Mouse (Mus musculus) ES-E14 (cell line): Measurements from ENCODE around the gene Col4a1. TPM values are rescaled to one million over a fixed set of nuclear protein-coding genes. Genes with fewer than 3 reads are reported as not detected.

Experiments
- DNase-seq: peaks from one replicate; pipeline ENCODE4 v3.0.0-alpha.2; 2013; ENCODE audit warnings: low read depth, low spot score
- H3K27ac ChIP-seq: 2 replicates; pipeline ENCODE4 v1.5.1; 2012; ENCODE audit warnings: low read depth, mild to moderate bottlenecking, low read length, moderate library complexity, mixed read lengths; ENCODE audit not compliant: poor library complexity, insufficient read depth, severe bottlenecking
- H3K36me3 ChIP-seq: 2 replicates; pipeline ENCODE4 v1.6.1; 2012; ENCODE audit warnings: mild to moderate bottlenecking, low read length, moderate library complexity, mixed read lengths; ENCODE audit not compliant: control insufficient read depth, poor library complexity, insufficient read depth, severe bottlenecking
- H3K4me1 ChIP-seq, 2 experiments: fragments of 150-350 bp in 1 of 2; sonication (generic) in 1 of 2; 2 replicates each; pipeline ENCODE4 v1.6.1; 2012; ENCODE audit warnings: low read length in 2 of 2, mild to moderate bottlenecking in 1 of 2, mixed read lengths in 1 of 2; ENCODE audit not compliant: control insufficient read depth in 2 of 2, insufficient read depth in 2 of 2, poor library complexity in 1 of 2
- H3K4me3 ChIP-seq, 2 experiments: fragments of 150-350 bp in 1 of 2; sonication (generic) in 1 of 2; 2 replicates each; pipeline ENCODE4 v1.5.1; 2012; ENCODE audit warnings: low read length in 2 of 2, low read depth in 1 of 2, mild to moderate bottlenecking in 1 of 2, mixed read lengths in 1 of 2; ENCODE audit not compliant: insufficient read depth in 1 of 2, poor library complexity in 1 of 2, severe bottlenecking in 1 of 2
- H3K9ac ChIP-seq: 2 replicates; pipeline ENCODE4 v1.6.1; 2012; ENCODE audit warnings: low read depth, mild to moderate bottlenecking, low read length, mixed read lengths; ENCODE audit not compliant: poor library complexity, insufficient read depth, severe bottlenecking
- H3K9me3 ChIP-seq: fragments of 150-350 bp; sonication (generic); 2 replicates; pipeline ENCODE4 v1.6.1; 2012; ENCODE audit warnings: low read depth, mild to moderate bottlenecking, low read length; ENCODE audit not compliant: control insufficient read depth, insufficient read depth
- CHD2 ChIP-seq: IDR thresholded peaks from 2 replicates; pipeline ENCODE4 v1.6.1; 2014; ENCODE audit warnings: mild to moderate bottlenecking, low read depth, low read length, inconsistent platforms
- HCFC1 ChIP-seq: IDR thresholded peaks from 2 replicates; pipeline ENCODE4 v1.6.1; 2012; ENCODE audit warnings: low read length, inconsistent platforms, borderline replicate concordance; ENCODE audit not compliant: insufficient read depth
- MAFK ChIP-seq: IDR thresholded peaks from 2 replicates; pipeline ENCODE4 v1.6.1; 2014; ENCODE audit warnings: mild to moderate bottlenecking, low read depth, low read length, inconsistent platforms; ENCODE audit not compliant: insufficient read depth
- ZC3H11A ChIP-seq: IDR thresholded peaks from 2 replicates; pipeline ENCODE4 v1.6.1; 2012; ENCODE audit warnings: low read depth, mild to moderate bottlenecking, inconsistent platforms, low read length, borderline replicate concordance
- ZNF384 ChIP-seq: IDR thresholded peaks from 2 replicates; pipeline ENCODE4 v1.6.1; 2012; ENCODE audit warnings: low read depth, low read length, inconsistent platforms
- in situ Hi-C, 2 experiments: fragments of 600-800 bp; cut with MboI; formaldehyde crosslinking; loops; one replicate each; pipeline ENCODE4 v1.15.1; 2025; ENCODE audit warnings: low sequenced_read_pairs in 2 of 2, inconsistent platforms in 1 of 2; ENCODE audit not compliant: unreplicated experiment in 2 of 2
- total RNA-seq: library from RNA; depleted of rRNA; stranded (reverse); fragments of 300-350 nt; gene quantifications from 2 replicates; pipeline ENCODE4 v1.2.3, GENCODE M21; 2012

The Col4a1 gene
- total RNA-seq, 1 experiment = 198 TPM

GRCm38 (mm10) chr8:11319405-11319804 lies 6.8 kb upstream of the Col4a1 start:
- H3K4me3 ChIP-seq = no peak overlapping the region
- H3K9me3 ChIP-seq = no peaks in the 10 kb centered on the region
- no peaks in the 10 kb centered on the region for H3K36me3 ChIP-seq
- in situ Hi-C loops = loop anchor here (25.0 kb wide), 1 partner anchor 1068 kb away; the partner anchor contains the start of gene Sox1 (in 2 of the 2)
- no peak for DNase-seq
- TF ChIP-seq ZC3H11A = no peak
- TF ChIP-seq CHD2 = no peak
- no peak for TF ChIP-seq ZNF384
- TF ChIP-seq MAFK = no peak
- no peak for TF ChIP-seq HCFC1
- no peak overlapping the region for H3K27ac ChIP-seq
- no peak overlapping the region for H3K9ac ChIP-seq
- H3K4me1 ChIP-seq = no peaks in the 10 kb centered on the region

GRCm38 (mm10) chr8:11316118-11316517 lies 3.5 kb upstream of the Col4a1 start:
- H3K36me3 ChIP-seq = no peaks in the 10 kb centered on the region
- DNase-seq = no peak
- in situ Hi-C loops = loop anchor here (25.0 kb wide), 1 partner anchor 1071 kb away; the partner anchor contains the start of gene Sox1 (in 2 of the 2)
- TF ChIP-seq MAFK = no peak
- TF ChIP-seq HCFC1 = no peak
- no peak for TF ChIP-seq CHD2
- TF ChIP-seq ZC3H11A = no peak
- no peak for TF ChIP-seq ZNF384
- no peak overlapping the region for H3K27ac ChIP-seq
- no peak overlapping the region for H3K4me3 ChIP-seq
- H3K4me1 ChIP-seq = no peaks in the 10 kb centered on the region
- no peaks in the 10 kb centered on the region for H3K9me3 ChIP-seq
- H3K9ac ChIP-seq = no peak overlapping the region

- no peak overlapping the region for H3K27ac ChIP-seq
- no peaks in the 10 kb centered on the region for H3K4me1 ChIP-seq
- in situ Hi-C loops = loop anchor here (25.0 kb wide), 1 partner anchor 1072 kb away; the partner anchor contains the start of gene Sox1 (in 2 of the 2)
- H3K36me3 ChIP-seq = no peaks in the 10 kb centered on the region
- TF ChIP-seq ZNF384 (no peak), HCFC1 (no peak), ZC3H11A (no peak), MAFK (no peak), CHD2 (no peak)
- H3K9me3 ChIP-seq = no peaks in the 10 kb centered on the region
- no peak overlapping the region for H3K9ac ChIP-seq
- no peak for DNase-seq
- no peak overlapping the region for H3K4me3 ChIP-seq
These were observed 2.7 kb upstream of the Col4a1 start for GRCm38 (mm10) chr8:11315179-11315943.

GRCm38 (mm10) chr8:11314613-11315012 lies 2.0 kb upstream of the Col4a1 start:
- Histone ChIP-seq H3K9me3 (no peaks in the 10 kb centered on the region), H3K36me3 (no peaks in the 10 kb centered on the region), H3K27ac (no peak overlapping the region), H3K4me1 (no peaks in the 10 kb centered on the region), H3K4me3 (no peak overlapping the region), H3K9ac (no peak overlapping the region)
- DNase-seq = no peak
- in situ Hi-C loops = loop anchor here (25.0 kb wide), 1 partner anchor 1073 kb away; the partner anchor contains the start of gene Sox1 (in 2 of the 2)
- TF ChIP-seq ZC3H11A = no peak
- TF ChIP-seq ZNF384 = no peak
- no peak for TF ChIP-seq MAFK
- TF ChIP-seq CHD2 = no peak
- TF ChIP-seq HCFC1 = no peak
